Mouse (Mus musculus): Measurements from ENCODE around the gene Clec2g.
A peak's percentile ranks its signal among the peaks of the same experiment; 100 is the strongest.

DNA sequence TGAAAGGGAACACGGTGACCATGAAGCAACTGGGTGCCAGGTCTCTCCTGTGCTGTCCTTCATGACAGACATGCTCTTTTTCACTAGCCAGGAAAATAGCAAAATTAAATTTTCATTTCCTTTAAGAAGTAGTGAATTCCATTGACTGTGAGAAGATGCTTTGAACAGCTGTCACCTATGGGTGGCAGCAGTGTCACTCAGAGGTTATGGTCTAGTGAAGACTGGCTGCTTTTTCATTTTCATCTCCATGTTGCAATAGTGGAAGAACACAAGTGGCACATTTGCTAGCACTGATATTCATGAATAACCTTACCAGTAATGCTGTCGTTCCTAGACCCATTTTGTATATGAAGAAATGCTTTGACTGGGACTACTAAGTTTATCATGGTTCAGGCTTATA lies 99.2 kb downstream of the Clec2g start:
- TF ChIP-seq EP300 (IDR thresholded peaks at IDR 0.05; ENCODE audit: low read depth in 1 of 2, low read length in 2 of 2) (no peak), POLR2A (IDR thresholded peaks at IDR 0.05; ENCODE audit: control insufficient read depth in 1 of 2, insufficient read depth in 1 of 2, low read depth in 1 of 2, low read length in 2 of 2, poor library complexity in 1 of 2) (no peak), CTCF (IDR thresholded peaks at IDR 0.05 in 2 of 3, conservative IDR thresholded peaks at IDR 0.05 in 1 of 3; ENCODE audit: control insufficient read depth in 1 of 3, insufficient read depth in 1 of 3, low read depth in 2 of 3, low read length in 3 of 3, poor library complexity in 1 of 3, severe bottlenecking in 1 of 3) (peak; percentile 64 to 94 (median 72))

Data from MEL (cell line).